Mouse (Mus musculus) E14TG2a.4 (cell line): ENCODE data around the gene Josd2.

ENCODE experiments used
- H3K27me3 ChIP-seq: 2 replicates; pipeline ENCODE4 v1.6.1; 2014; ENCODE audit warnings: low read length, control low read depth; ENCODE audit not compliant: insufficient read depth
- H3K36me3 ChIP-seq: 2 replicates; pipeline ENCODE4 v1.6.1; 2014; ENCODE audit warnings: low read length, control low read depth; ENCODE audit not compliant: insufficient read depth
- H3K4me1 ChIP-seq: replicated peaks from 2 replicates; pipeline ENCODE4 v1.6.1; 2014; ENCODE audit warnings: low read depth, low read length, control low read depth
- H3K4me3 ChIP-seq: replicated peaks from 2 replicates; pipeline ENCODE4 v1.5.1; 2014; ENCODE audit warnings: mild to moderate bottlenecking, low read length
- H3K9me3 ChIP-seq: 2 replicates; pipeline ENCODE4 v1.6.1; 2014; ENCODE audit warnings: low read length, control low read depth
- CTCF ChIP-seq: conservative IDR thresholded peaks from 2 replicates; pipeline ENCODE4 v1.5.1; 2014; ENCODE audit warnings: low read length
- NANOG ChIP-seq: IDR thresholded peaks from 2 replicates; pipeline ENCODE4 v1.6.1; 2014; ENCODE audit warnings: borderline replicate concordance, low read length, mixed read lengths
- POU5F1 ChIP-seq: IDR thresholded peaks from 2 replicates; pipeline ENCODE4 v1.6.1; 2014; ENCODE audit warnings: low read length, borderline replicate concordance

The Josd2 gene

DNA sequence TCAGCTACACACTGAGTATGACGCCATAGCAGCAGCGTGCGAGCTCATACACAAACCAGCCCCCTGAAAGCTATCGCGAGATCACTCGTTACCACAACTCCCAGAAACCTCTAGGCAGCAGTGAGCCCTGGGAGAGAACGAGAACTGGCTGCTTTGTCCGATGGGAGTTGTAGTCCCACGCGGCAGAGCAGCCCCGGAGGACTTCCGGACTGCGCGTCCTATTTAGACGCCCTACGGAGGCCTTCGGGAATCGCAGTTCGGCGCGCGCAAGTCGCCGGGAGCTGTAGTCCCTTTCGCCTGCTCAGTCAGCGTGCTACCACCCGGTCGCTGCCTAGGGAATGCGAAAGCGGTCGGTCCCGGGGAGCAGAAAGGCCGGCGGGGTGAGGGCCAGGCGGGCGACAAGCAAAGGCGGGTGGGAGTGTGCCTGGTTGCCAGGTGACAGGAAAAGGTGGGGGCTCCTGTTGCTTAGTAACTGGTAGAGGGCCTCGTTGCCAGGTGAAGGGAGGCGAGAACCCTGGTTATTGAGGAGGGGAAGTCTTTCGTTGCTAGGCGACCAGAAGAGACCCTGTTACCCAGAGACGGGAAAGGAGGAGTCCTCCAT lies at the start of gene Josd2:
Gene Josd2, plus strand, starts transcription at position 170 of the 601 bp plus-strand sequence.
- H3K4me3 ChIP-seq = peak within 1 kb of the TSS; percentile 90
- H3K9me3 ChIP-seq = no peaks in the 10 kb centered on the region
- peaks cover 52% of the 10 kb centered on the region for H3K4me1 ChIP-seq
- peaks cover 17% of the 10 kb centered on the region for H3K27me3 ChIP-seq
- peaks cover 6% of the 10 kb centered on the region; the same call in 1 of the 2 replicates for H3K36me3 ChIP-seq
- no peak for TF ChIP-seq NANOG
- no peak for TF ChIP-seq POU5F1
- TF ChIP-seq CTCF = no peak

DNA sequence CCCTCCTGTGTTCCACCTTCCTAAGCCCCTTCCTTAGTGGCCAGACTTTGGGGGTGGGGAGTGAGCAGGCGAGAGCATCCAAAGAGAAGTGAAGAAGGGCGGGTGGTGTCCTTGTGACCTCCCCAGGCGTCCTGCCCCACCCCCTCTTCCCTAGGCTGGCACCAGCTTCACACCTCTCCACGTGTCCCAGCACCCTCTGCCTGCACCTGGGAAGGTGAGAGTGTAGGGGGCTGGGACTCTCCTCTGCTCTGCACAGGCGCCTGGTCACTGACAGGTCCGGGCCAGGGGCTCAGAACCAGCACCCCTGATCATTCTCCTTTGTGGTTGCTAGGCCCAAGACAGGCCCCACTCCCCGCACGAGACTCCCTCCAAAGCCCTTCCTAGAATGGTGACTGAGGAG lies 40.1 kb upstream of the Josd2 start:
- no peaks in the 10 kb centered on the region for H3K36me3 ChIP-seq
- H3K4me3 ChIP-seq = peak overlapping the region; percentile 66
- no peak for TF ChIP-seq NANOG
- TF ChIP-seq POU5F1 = no peak
- TF ChIP-seq CTCF = no peak
- H3K27me3 ChIP-seq = peaks cover 77% of the 10 kb centered on the region
- no peaks in the 10 kb centered on the region for H3K9me3 ChIP-seq
- H3K4me1 ChIP-seq = peaks cover 45% of the 10 kb centered on the region

DNA sequence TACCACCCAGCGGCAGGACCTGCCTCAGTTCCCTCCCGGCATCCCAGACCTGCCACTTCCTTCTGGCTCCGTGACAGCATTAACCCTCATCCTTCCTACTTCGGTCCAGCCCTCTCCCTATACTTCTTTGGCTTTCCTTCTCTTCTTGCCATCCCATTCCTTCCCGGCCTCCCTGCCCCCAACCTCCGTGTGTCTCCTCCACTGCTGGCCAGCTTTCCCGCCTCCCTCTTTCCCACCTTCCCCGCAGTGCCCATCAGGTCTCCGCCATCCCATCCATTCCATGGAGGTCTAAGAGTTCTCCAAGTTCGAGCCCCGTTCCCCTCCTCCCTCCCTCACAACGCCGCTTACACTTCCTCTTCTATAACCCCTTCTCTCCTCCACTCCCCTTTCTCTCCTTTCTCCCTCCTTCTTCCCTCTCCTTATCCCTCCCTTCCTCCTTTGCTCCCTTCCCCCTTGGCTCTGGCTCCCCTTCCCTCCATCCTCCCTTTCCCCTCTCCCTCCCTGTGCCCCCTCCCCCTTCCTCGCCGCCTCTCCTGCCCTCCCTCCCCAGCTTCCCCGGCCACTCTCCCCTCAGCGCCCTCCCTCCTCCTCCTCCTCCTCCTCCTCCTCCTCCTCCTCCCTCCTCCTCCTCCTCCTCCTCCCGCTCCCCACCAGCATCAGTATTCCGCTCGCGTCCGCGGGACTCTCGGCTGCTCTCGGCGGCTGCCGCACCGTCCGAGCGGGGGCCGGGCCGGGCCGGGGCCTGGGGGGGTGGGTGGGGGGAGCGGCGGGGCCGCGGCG lies 39.4 kb upstream of the Josd2 start:
- Histone ChIP-seq H3K36me3 (no peaks in the 10 kb centered on the region), H3K4me1 (peaks cover 47% of the 10 kb centered on the region), H3K27me3 (peaks cover 71% of the 10 kb centered on the region), H3K4me3 (peak overlapping the region; percentile 66), H3K9me3 (no peaks in the 10 kb centered on the region)
- TF ChIP-seq NANOG (no peak), CTCF (no peak), POU5F1 (no peak)

DNA sequence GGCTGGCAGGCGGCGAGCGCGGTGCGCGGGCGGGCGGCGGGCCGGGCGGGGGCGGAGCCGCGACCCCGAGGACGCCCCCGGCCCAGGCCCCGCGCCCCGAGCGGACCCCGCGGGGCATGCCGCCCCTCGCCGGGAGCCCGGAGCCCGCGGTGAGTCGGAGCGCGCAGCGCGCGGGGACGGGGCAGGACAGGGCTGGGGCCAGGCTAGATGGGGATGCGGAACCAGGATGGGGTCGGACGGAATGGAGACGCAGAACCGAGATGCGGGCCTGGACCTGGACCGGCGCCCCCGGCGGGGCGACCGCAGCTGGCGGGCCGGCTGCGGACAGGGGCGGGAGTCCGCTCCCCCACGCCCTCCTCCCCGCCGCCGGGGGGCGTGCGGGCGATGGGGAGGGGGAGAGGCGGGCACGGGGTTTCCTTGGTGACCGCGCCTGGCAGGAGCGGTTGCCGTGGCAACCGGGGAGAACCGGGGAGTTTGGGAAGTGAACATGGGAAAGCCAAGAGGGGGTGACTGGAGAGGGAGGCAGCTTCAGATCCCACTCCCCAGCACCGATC lies 38.7 kb upstream of the Josd2 start, which contains the start of gene Lrrc4b:
Gene Lrrc4b, plus strand, starts transcription at position 51 of the 554 bp plus-strand sequence.
- no peak for TF ChIP-seq POU5F1
- peaks cover 52% of the 10 kb centered on the region for H3K4me1 ChIP-seq
- no peaks in the 10 kb centered on the region for H3K36me3 ChIP-seq
- H3K27me3 ChIP-seq = peaks cover 68% of the 10 kb centered on the region
- H3K4me3 ChIP-seq = peak within 1 kb of the TSS; percentile 81
- H3K9me3 ChIP-seq = no peaks in the 10 kb centered on the region

DNA sequence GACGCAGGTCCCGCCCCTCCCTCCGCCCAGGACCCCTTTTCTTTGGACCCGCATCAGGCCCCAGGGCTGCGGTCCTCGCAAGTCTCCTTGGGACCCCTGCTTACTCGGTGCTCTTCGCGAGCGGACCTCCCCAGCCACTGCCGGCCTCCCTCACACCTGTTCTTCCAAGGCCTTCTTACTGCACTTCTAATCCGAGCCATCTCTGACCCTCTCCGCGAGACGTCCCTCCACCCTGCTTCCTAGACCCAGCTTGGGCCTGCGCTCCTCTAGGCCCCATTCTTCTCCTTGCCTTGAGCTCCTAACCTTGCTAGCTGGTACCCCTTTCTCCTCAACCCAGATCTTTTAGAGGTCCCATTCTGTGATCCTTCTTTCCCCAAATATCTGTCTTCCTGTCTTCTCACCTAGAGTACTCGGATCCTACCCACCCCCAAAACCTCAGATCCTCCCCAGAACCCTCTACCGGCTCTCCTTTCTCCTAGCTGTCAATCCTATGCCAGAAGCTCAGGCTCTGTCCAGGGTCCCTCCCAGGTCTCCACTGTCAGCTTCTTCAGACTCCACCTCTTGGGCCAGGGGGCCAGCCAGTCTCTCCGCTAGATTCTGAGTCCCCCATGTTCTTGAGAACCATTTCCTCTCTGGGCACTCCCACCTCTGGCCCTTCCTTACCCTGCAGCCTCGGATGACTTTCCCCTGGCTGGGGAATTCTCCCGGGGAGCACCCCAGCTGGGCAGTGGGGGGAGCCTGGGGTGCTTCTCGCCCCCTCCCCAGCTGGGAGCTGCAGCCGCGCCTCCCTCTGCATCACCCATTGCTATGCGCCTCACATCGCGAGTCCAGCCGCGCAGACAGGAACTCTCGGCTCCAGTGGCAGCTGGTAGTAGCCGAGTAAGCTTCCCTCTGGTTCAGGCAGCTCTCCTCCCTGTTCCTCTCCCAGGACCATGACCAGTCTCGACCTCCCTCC lies 38.0 kb upstream of the Josd2 start:
- H3K27me3 ChIP-seq = peaks cover 69% of the 10 kb centered on the region
- TF ChIP-seq POU5F1 = no peak
- no peak for TF ChIP-seq NANOG
- no peaks in the 10 kb centered on the region for H3K36me3 ChIP-seq
- H3K9me3 ChIP-seq = no peaks in the 10 kb centered on the region
- H3K4me3 ChIP-seq = peak overlapping the region; percentile 81
- peaks cover 54% of the 10 kb centered on the region for H3K4me1 ChIP-seq

DNA sequence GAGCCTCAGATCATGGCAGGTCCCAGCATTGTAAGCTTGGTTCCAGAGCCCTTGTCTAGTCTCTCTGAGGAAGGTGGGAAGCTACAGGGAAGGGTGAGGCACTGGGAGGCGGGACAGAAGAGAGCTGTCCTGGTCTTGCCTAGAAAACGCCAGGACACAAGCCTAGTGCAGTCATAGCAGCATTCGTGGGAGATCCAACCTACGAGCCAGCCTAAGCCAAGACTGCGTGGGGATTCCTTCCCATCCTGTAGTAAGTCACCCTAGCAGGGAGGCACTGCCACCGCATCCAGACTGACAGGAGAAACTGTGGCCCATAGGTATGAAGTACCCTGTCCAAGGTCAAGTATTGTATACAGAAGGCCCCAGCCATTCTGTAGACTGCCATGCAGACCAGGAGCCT lies 35.2 kb upstream of the Josd2 start:
- Histone ChIP-seq H3K4me1 (peaks cover 44% of the 10 kb centered on the region), H3K27me3 (peaks cover 60% of the 10 kb centered on the region)
- TF ChIP-seq CTCF = no peak
- TF ChIP-seq POU5F1 = no peak
- TF ChIP-seq NANOG = no peak

DNA sequence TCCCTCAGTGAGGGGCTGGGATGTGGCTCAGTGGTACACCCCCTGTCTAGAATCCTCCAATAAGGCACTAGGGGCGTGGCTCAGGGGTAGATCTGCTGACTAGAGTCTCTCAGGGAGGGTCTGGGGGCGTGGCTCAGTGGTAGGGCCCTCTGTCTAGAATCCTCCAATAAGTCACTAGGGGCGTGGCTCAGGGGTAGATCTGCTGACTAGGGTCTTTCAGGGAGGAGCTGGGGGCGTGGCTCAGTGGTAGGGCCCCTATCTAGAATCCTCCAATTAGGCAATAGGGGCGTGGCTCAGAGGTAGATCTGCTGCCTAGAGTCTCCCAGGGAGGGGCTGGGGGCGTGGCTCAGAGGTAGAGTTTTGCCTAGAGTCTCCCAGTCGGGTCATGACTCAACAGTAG lies 34.4 kb upstream of the Josd2 start:
- no peaks in the 10 kb centered on the region for H3K9me3 ChIP-seq
- peaks cover 59% of the 10 kb centered on the region for H3K27me3 ChIP-seq
- TF ChIP-seq POU5F1 = no peak
- TF ChIP-seq CTCF = no peak
- TF ChIP-seq NANOG = no peak
- H3K4me3 ChIP-seq = no peak overlapping the region
- H3K36me3 ChIP-seq = no peaks in the 10 kb centered on the region
- peaks cover 35% of the 10 kb centered on the region for H3K4me1 ChIP-seq

More for the DNA sequence above, 35.2 kb upstream of the Josd2 start:
- H3K9me3 ChIP-seq = no peaks in the 10 kb centered on the region
- H3K4me3 ChIP-seq = no peak overlapping the region
- H3K36me3 ChIP-seq = no peaks in the 10 kb centered on the region

DNA sequence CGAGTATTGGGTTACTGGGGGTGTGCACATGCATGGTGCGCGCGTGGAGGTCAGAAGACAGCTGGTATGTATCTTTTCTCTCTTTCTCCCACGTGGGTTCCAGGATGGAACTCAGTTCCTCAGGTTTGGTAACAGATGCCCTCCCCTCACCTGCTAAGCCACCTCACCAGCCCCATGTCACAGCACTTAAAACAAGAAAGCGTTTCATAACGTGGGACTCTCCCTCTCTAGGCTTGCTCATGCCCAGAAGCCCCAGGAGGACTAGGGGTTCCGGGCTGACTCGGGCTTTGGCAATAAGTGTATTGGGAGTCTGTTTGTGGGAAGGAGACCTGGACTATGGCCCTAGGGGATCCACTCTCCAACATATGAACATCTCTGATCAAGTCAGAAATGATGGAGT lies 33.7 kb upstream of the Josd2 start:
- Histone ChIP-seq H3K4me3 (no peak overlapping the region), H3K27me3 (peaks cover 57% of the 10 kb centered on the region), H3K9me3 (no peaks in the 10 kb centered on the region), H3K36me3 (no peaks in the 10 kb centered on the region), H3K4me1 (peaks cover 35% of the 10 kb centered on the region)
- TF ChIP-seq CTCF (no peak), POU5F1 (no peak), NANOG (no peak)
